Mouse (Mus musculus) heart, postnatal 4 days (tissue): ENCODE data around the gene Rpgrip1l. TPM values are rescaled to one million over a fixed set of nuclear protein-coding genes. Genes with fewer than 3 reads are reported as not detected.

Source experiments
- DNase-seq: peaks from one replicate; pipeline ENCODE4 v3.0.0; 2021
- total RNA-seq, 2 experiments: library from RNA; stranded (reverse); gene quantifications; 2 replicates each; pipeline ENCODE4 v1.2.3; 2021

Rpgrip1l gene
- total RNA-seq, 2 experiments from 2014 or later: 3.5 to 4.9 TPM

- DNase-seq: no peak
These were observed 14.6 kb upstream of the Rpgrip1l start for GRCm38 (mm10) chr8:91327471-91328205.

- DNase-seq: no peak
These were observed 13.9 kb upstream of the Rpgrip1l start for GRCm38 (mm10) chr8:91326946-91327345.

GRCm38 (mm10) chr8:91326018-91326417 lies 13.0 kb upstream of the Rpgrip1l start:
- DNase-seq: no peak

- DNase-seq: no peak
These were observed 11.9 kb upstream of the Rpgrip1l start for GRCm38 (mm10) chr8:91324916-91325315.

GRCm38 (mm10) chr8:91324271-91324670 lies 11.2 kb upstream of the Rpgrip1l start:
- peak; percentile 44 for DNase-seq

- no peak for DNase-seq
These were observed 10.4 kb upstream of the Rpgrip1l start for GRCm38 (mm10) chr8:91323511-91323910.

GRCm38 (mm10) chr8:91318938-91319729 lies 6.1 kb upstream of the Rpgrip1l start:
- no peak for DNase-seq

GRCm38 (mm10) chr8:91317567-91318227 lies 4.6 kb upstream of the Rpgrip1l start:
- DNase-seq: no peak

- DNase-seq: no peak
These were observed 720 bp downstream of the Rpgrip1l start for GRCm38 (mm10) chr8:91312342-91312741.

- no peak for DNase-seq
These were observed 8.3 kb downstream of the Rpgrip1l start for GRCm38 (mm10) chr8:91304481-91305386.

- DNase-seq: no peak
These were observed 14.4 kb downstream of the Rpgrip1l start for GRCm38 (mm10) chr8:91298672-91299071.

- DNase-seq: no peak
These were observed 17.3 kb downstream of the Rpgrip1l start for GRCm38 (mm10) chr8:91295786-91296185.

- no peak for DNase-seq
These were observed 22.5 kb downstream of the Rpgrip1l start for GRCm38 (mm10) chr8:91290576-91290975.

- DNase-seq: no peak
These were observed 26.8 kb downstream of the Rpgrip1l start for GRCm38 (mm10) chr8:91286237-91286636.

GRCm38 (mm10) chr8:91283815-91284214 lies 29.2 kb downstream of the Rpgrip1l start:
- no peak for DNase-seq

GRCm38 (mm10) chr8:91282655-91283054 lies 30.4 kb downstream of the Rpgrip1l start:
- no peak for DNase-seq

GRCm38 (mm10) chr8:91281545-91281944 lies 31.5 kb downstream of the Rpgrip1l start:
- DNase-seq: no peak

- DNase-seq: no peak
These were observed 32.4 kb downstream of the Rpgrip1l start for GRCm38 (mm10) chr8:91280467-91281212.

GRCm38 (mm10) chr8:91278060-91278459 lies 35.0 kb downstream of the Rpgrip1l start:
- no peak for DNase-seq

GRCm38 (mm10) chr8:91276337-91276736 lies 36.7 kb downstream of the Rpgrip1l start:
- no peak for DNase-seq

GRCm38 (mm10) chr8:91273493-91273892 lies 39.6 kb downstream of the Rpgrip1l start:
- no peak for DNase-seq
